Comparison of ENCODE assay signal across 26 mouse cellular contexts in genomic region chr2:52304554-52304953, GRCm38 (mm10).
"Had no signal": no experiment of that assay in that cellular context is flagged by ENCODE, and none has a peak within 500 bp of the region (broad histone marks: within the 10 kb centered on the region; RNA-seq: fewer than 3 reads in every experiment).

No protein-coding gene starts in this region.

- H3K9me3 ChIP-seq: heart, embryonic 13.5 days; heart, embryonic 15.5 days; hindbrain, embryonic 10.5 days; hindbrain, embryonic 12.5 days; hindbrain, embryonic 15.5 days; kidney, embryonic 15.5 days; limb, embryonic 10.5 days; limb, embryonic 12.5 days; liver, embryonic 13.5 days; liver, embryonic 15.5 days had no signal

- H3K4me1 ChIP-seq: hindbrain, embryonic 10.5 days; hindbrain, embryonic 12.5 days; hindbrain, embryonic 15.5 days; kidney, embryonic 15.5 days; limb, embryonic 10.5 days; limb, embryonic 12.5 days; liver, embryonic 13.5 days; liver, embryonic 15.5 days had no signal

- H3K27me3 ChIP-seq: heart, embryonic 13.5 days; heart, embryonic 15.5 days; hindbrain, embryonic 12.5 days; hindbrain, embryonic 15.5 days; kidney, embryonic 15.5 days; limb, embryonic 12.5 days; liver, embryonic 13.5 days; liver, embryonic 15.5 days had no signal

- H3K27ac ChIP-seq: gastrocnemius, adult 2 months; heart, embryonic 13.5 days; heart, embryonic 15.5 days; hindbrain, embryonic 10.5 days; hindbrain, embryonic 12.5 days; hindbrain, embryonic 15.5 days; hindbrain, postnatal 0 days; kidney, embryonic 15.5 days; kidney, postnatal 0 days; limb, embryonic 10.5 days; limb, embryonic 12.5 days; liver, embryonic 13.5 days; liver, embryonic 15.5 days had no signal

- DNase-seq: gastrocnemius, adult 2 months; gastrocnemius, postnatal 10 days; gastrocnemius, postnatal 25 days; heart, adult 18-20 months; heart, postnatal 4 days; kidney, adult 11 months; kidney, adult 2 months; kidney, adult 9 months; kidney, postnatal 14 days; kidney, postnatal 36 days; layer of hippocampus, postnatal 36 days; liver; liver, embryonic 13.5 days; liver, postnatal 0 days had no signal

- H3K4me3 ChIP-seq: gastrocnemius, adult 2 months; heart, embryonic 13.5 days; heart, embryonic 15.5 days; hindbrain, embryonic 10.5 days; hindbrain, embryonic 12.5 days; hindbrain, embryonic 15.5 days; kidney, embryonic 15.5 days; limb, embryonic 10.5 days; limb, embryonic 12.5 days; liver, embryonic 13.5 days; liver, embryonic 15.5 days had no signal

- H3K36me3 ChIP-seq: heart, embryonic 13.5 days; heart, embryonic 15.5 days; hindbrain, embryonic 10.5 days; hindbrain, embryonic 12.5 days; hindbrain, embryonic 15.5 days; kidney, embryonic 15.5 days; limb, embryonic 10.5 days; limb, embryonic 12.5 days; liver, embryonic 13.5 days; liver, embryonic 15.5 days had no signal

- ATAC-seq: hindbrain, postnatal 0 days; intestine, embryonic 16.5 days; liver, postnatal 0 days had no signal
